Mouse (Mus musculus) liver, postnatal 0 days (tissue): ENCODE results near the gene Crym. TPM values are rescaled to one million over a fixed set of nuclear protein-coding genes. Genes with fewer than 3 reads are reported as not detected.

Experiments used
- ATAC-seq: fragments of 200-750 bp; cut with Nextera tagmentation; 2 replicates; pipeline ENCODE4 v1.8.0; 2017; ENCODE audit warnings: mild to moderate bottlenecking, moderate library complexity
- DNase-seq: peaks from one replicate; pipeline ENCODE4 v3.0.0-alpha.2; 2016
- H3K27ac ChIP-seq: fragments of 300-500 bp; sonication (generic); 2 replicates; pipeline ENCODE4 v1.5.1; 2014; ENCODE audit warnings: antibody characterized with exemption, moderate library complexity, mild to moderate bottlenecking, low read depth
- H3K27me3 ChIP-seq: fragments of 300-500 bp; sonication (generic); 2 replicates; pipeline ENCODE4 v1.6.1; 2014; ENCODE audit warnings: low read length, control low read depth, mixed read lengths; ENCODE audit not compliant: insufficient read depth
- H3K36me3 ChIP-seq: fragments of 300-500 bp; sonication (generic); replicated peaks from 2 replicates; pipeline ENCODE4 v1.6.1; 2014; ENCODE audit warnings: mild to moderate bottlenecking, control low read depth, low read length, moderate library complexity, mixed read lengths; ENCODE audit not compliant: insufficient read depth
- H3K4me1 ChIP-seq: fragments of 300-500 bp; sonication (generic); 2 replicates; pipeline ENCODE4 v1.6.1; 2014; ENCODE audit warnings: antibody characterized with exemption, mild to moderate bottlenecking, control low read depth; ENCODE audit not compliant: insufficient read depth
- H3K4me2 ChIP-seq: fragments of 300-500 bp; sonication (generic); 2 replicates; pipeline ENCODE4 v1.6.1; 2014; ENCODE audit warnings: low read depth, mild to moderate bottlenecking, low read length, moderate library complexity, mixed read lengths
- H3K4me3 ChIP-seq: fragments of 300-500 bp; sonication (generic); 2 replicates; pipeline ENCODE4 v1.5.1; 2014; ENCODE audit warnings: low read depth, low read length
- H3K9ac ChIP-seq: fragments of 300-500 bp; sonication (generic); replicated peaks from 2 replicates; pipeline ENCODE4 v1.6.1; 2014; ENCODE audit warnings: mild to moderate bottlenecking, moderate library complexity
- H3K9me3 ChIP-seq: fragments of 300-500 bp; sonication (generic); 2 replicates; pipeline ENCODE4 v1.6.1; 2016; ENCODE audit warnings: mild to moderate bottlenecking, control low read depth, low read length, mixed read lengths
- CTCF ChIP-seq: sonication (generic); IDR thresholded peaks from 2 replicates; pipeline ENCODE4 v1.5.1; 2016; ENCODE audit warnings: antibody characterized with exemption, low read depth
- EP300 ChIP-seq: IDR thresholded peaks from 2 replicates; pipeline ENCODE4 v1.6.1; 2016; ENCODE audit warnings: antibody characterized with exemption, low read depth, mild to moderate bottlenecking
- WGBS: fragments of 180-500 bp; shearing (Covaris S2); extraction: QIAGEN DNeasy Blood & Tissue Kit; methylation state at CpG from one replicate; pipeline ENCODE4 v1.1.7; 2014; ENCODE audit not compliant: insufficient replicate concordance; 5-methylcytosine and 5-hydroxymethylcytosine counted together
- polyA plus RNA-seq: library from polyadenylated mRNA; unstranded; fragments of >200 nt; fragmentation: Nextera tagmentation; extraction: Ambion mirVana; gene quantifications from 2 replicates; pipeline ENCODE4 v1.2.1, GENCODE M21; 2015

Crym gene
- 0.27 and 0.29 TPM in 2 replicates for polyA plus RNA-seq

GRCm38 (mm10) chr7:120201771-120202170 lies at the start of gene Crym:
Gene Crym (minus strand): TSS chr7:120202111.
- 7% methylated on average over 26 of the region's 26 CpGs for WGBS
- TF ChIP-seq EP300 = no peak
- TF ChIP-seq CTCF = no peak
- ATAC-seq = no peak
- DNase-seq = no peak
- Histone ChIP-seq H3K36me3 (no peaks in the 10 kb centered on the region), H3K4me2 (peak within 1 kb of the TSS; percentile 51), H3K4me3 (peak within 1 kb of the TSS; percentile 4; the same call in 1 of the 2 replicates), H3K27me3 (no peaks in the 10 kb centered on the region), H3K9ac (no peak within 1 kb of the TSS), H3K27ac (no peak within 1 kb of the TSS), H3K9me3 (no peaks in the 10 kb centered on the region), H3K4me1 (peaks cover 3% of the 10 kb centered on the region; the same call in 1 of the 2 replicates)

- Histone ChIP-seq H3K9me3 (no peaks in the 10 kb centered on the region), H3K36me3 (no peaks in the 10 kb centered on the region), H3K27ac (no peak overlapping the region), H3K4me1 (no peaks in the 10 kb centered on the region), H3K4me2 (no peak overlapping the region), H3K4me3 (no peak overlapping the region), H3K9ac (no peak overlapping the region), H3K27me3 (no peaks in the 10 kb centered on the region)
- DNase-seq (no peak), ATAC-seq (no peak)
- TF ChIP-seq CTCF (peak; percentile 50), EP300 (no peak)
Observed at GRCm38 (mm10) chr7:120241092-120241491, 39.2 kb upstream of the Crym start.

GRCm38 (mm10) chr7:120228541-120228940 lies 26.6 kb upstream of the Crym start:
- H3K9ac ChIP-seq = no peak overlapping the region
- H3K4me1 ChIP-seq = no peaks in the 10 kb centered on the region
- no peak for TF ChIP-seq CTCF
- no peak for TF ChIP-seq EP300
- no peak overlapping the region for H3K4me3 ChIP-seq
- no peaks in the 10 kb centered on the region for H3K9me3 ChIP-seq
- ATAC-seq (no peak), DNase-seq (no peak)
- no peak overlapping the region for H3K27ac ChIP-seq
- H3K27me3 ChIP-seq = no peaks in the 10 kb centered on the region
- no peaks in the 10 kb centered on the region for H3K36me3 ChIP-seq
- no peak overlapping the region for H3K4me2 ChIP-seq

- ATAC-seq (peak; percentile 47; the same call in 1 of the 2 replicates), DNase-seq (no peak)
- no peak overlapping the region for H3K9ac ChIP-seq
- no peak for TF ChIP-seq EP300
- TF ChIP-seq CTCF = no peak
- peaks cover 3% of the 10 kb centered on the region; the same call in 1 of the 2 replicates for H3K4me1 ChIP-seq
- no peaks in the 10 kb centered on the region for H3K27me3 ChIP-seq
- H3K4me2 ChIP-seq = no peak overlapping the region
- H3K9me3 ChIP-seq = no peaks in the 10 kb centered on the region
- no peaks in the 10 kb centered on the region for H3K36me3 ChIP-seq
- no peak overlapping the region for H3K4me3 ChIP-seq
- WGBS = 30% methylated on average over 9 of the region's 9 CpGs
- no peak overlapping the region for H3K27ac ChIP-seq
Observed at GRCm38 (mm10) chr7:120205989-120206388, 4.1 kb upstream of the Crym start.

- DNase-seq = peak; percentile 84
- peak; percentile 98 for TF ChIP-seq CTCF
- TF ChIP-seq EP300 = no peak
- no peak within 1 kb of the TSS for H3K4me3 ChIP-seq
- 6% methylated on average over 26 of the region's 26 CpGs for WGBS
- H3K4me2 ChIP-seq = no peak within 1 kb of the TSS
- no peaks in the 10 kb centered on the region for H3K36me3 ChIP-seq
- H3K27ac ChIP-seq = no peak within 1 kb of the TSS
- peak; percentile 84 for ATAC-seq
- peaks cover 3% of the 10 kb centered on the region; the same call in 1 of the 2 replicates for H3K4me1 ChIP-seq
- no peaks in the 10 kb centered on the region for H3K27me3 ChIP-seq
- H3K9ac ChIP-seq = no peak within 1 kb of the TSS
- H3K9me3 ChIP-seq = no peaks in the 10 kb centered on the region
Observed at GRCm38 (mm10) chr7:120203789-120204188, 1.9 kb upstream of the Crym start, which contains the start of gene Abca14. Gene Abca14 (plus strand): TSS chr7:120203961.

GRCm38 (mm10) chr7:120201231-120201744 lies 623 bp downstream of the Crym start:
- WGBS = 8% methylated on average over 14 of the region's 14 CpGs
- ATAC-seq = no peak
- peaks cover 3% of the 10 kb centered on the region; the same call in 1 of the 2 replicates for H3K4me1 ChIP-seq
- DNase-seq = no peak
- H3K27me3 ChIP-seq = no peaks in the 10 kb centered on the region
- H3K36me3 ChIP-seq = no peaks in the 10 kb centered on the region
- H3K9me3 ChIP-seq = no peaks in the 10 kb centered on the region
- peak overlapping the region; percentile 4; the same call in 1 of the 2 replicates for H3K4me3 ChIP-seq
- no peak overlapping the region for H3K9ac ChIP-seq
- H3K27ac ChIP-seq = no peak overlapping the region
- no peak for TF ChIP-seq EP300
- H3K4me2 ChIP-seq = peak overlapping the region; percentile 51
